Mouse (Mus musculus): Measurements from ENCODE around the gene Scgb1a1.

DNA sequence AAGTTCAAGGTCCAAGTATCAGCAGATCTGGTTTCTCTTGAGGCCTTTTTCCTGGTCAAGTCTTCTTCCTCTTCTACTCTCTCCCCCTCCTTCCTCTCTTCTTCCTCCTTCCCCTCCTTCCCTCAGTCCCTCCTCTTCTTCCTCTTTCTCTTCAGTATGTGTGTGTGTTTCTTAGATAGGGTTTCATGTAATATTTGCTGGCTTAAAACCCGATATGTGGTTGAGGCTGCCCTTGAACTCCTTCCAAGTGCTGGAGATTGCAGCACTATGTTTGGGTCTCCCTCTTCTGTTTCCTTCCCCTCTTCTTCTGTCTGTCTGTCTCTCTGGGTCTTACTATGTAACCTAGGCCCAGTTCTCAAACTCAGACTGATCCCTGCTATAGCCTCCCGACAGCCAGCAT, 24.9 kb downstream of the Scgb1a1 start:
- TF ChIP-seq GATA1 (IDR thresholded peaks at IDR 0.05; ENCODE audit: low read length) (no peak), TAL1 (IDR thresholded peaks at IDR 0.05; ENCODE audit: low read length) (no peak)
